Mouse (Mus musculus) stomach, embryonic 16.5 days (tissue): ENCODE measurements around the gene Trpm5. TPM values are rescaled to one million over a fixed set of nuclear protein-coding genes. Genes with fewer than 3 reads are reported as not detected.

Experiments used
- ATAC-seq: fragments of 200-750 bp; cut with Nextera tagmentation; 2 replicates; pipeline ENCODE4 v1.8.0; 2017; ENCODE audit warnings: moderate number of reproducible peaks, moderate TSS enrichment; ENCODE audit not compliant: insufficient read depth, low FRiP score
- H3K27ac ChIP-seq: fragments of 300-500 bp; sonication (generic); 2 replicates; pipeline ENCODE4 v1.5.1; 2014; ENCODE audit warnings: low read length
- H3K27me3 ChIP-seq: fragments of 300-500 bp; sonication (generic); 2 replicates; pipeline ENCODE4 v1.6.1; 2014; ENCODE audit warnings: low read length, control low read depth, mixed read lengths; ENCODE audit not compliant: control insufficient read depth, insufficient read depth
- H3K36me3 ChIP-seq: fragments of 300-500 bp; sonication (generic); 2 replicates; pipeline ENCODE4 v1.6.1; 2014; ENCODE audit warnings: low read length; ENCODE audit not compliant: control insufficient read depth, insufficient read depth
- H3K4me1 ChIP-seq: fragments of 300-500 bp; sonication (generic); 2 replicates; pipeline ENCODE4 v1.6.1; 2014; ENCODE audit warnings: low read length, control low read depth, mixed read lengths; ENCODE audit not compliant: control insufficient read depth, insufficient read depth
- H3K4me2 ChIP-seq: fragments of 300-500 bp; sonication (generic); 2 replicates; pipeline ENCODE4 v1.6.1; 2014; ENCODE audit warnings: low read depth, low read length, mixed read lengths
- H3K4me3 ChIP-seq: fragments of 300-500 bp; sonication (generic); replicated peaks from 2 replicates; pipeline ENCODE4 v1.5.1; 2014; ENCODE audit warnings: mild to moderate bottlenecking, low read length
- H3K9ac ChIP-seq: fragments of 300-500 bp; sonication (generic); 2 replicates; pipeline ENCODE4 v1.6.1; 2014; ENCODE audit warnings: low read length
- H3K9me3 ChIP-seq: fragments of 300-500 bp; sonication (generic); replicated peaks from 2 replicates; pipeline ENCODE4 v1.6.1; 2016; ENCODE audit warnings: low read length, control low read depth; ENCODE audit not compliant: control insufficient read depth
- WGBS: fragments of 180-500 bp; shearing (Covaris S2); extraction: QIAGEN DNeasy Blood & Tissue Kit; methylation state at CpG from one replicate; pipeline ENCODE4 v1.1.7; 2014; 5-methylcytosine and 5-hydroxymethylcytosine counted together
- polyA plus RNA-seq: library from polyadenylated mRNA; unstranded; fragments of >200 nt; fragmentation: Nextera tagmentation; extraction: Ambion mirVana; gene quantifications from 2 replicates; pipeline ENCODE4 v1.2.1, GENCODE M21; 2015

The Trpm5 gene
- polyA plus RNA-seq, 1 experiment from 2014 or later: 18.5 TPM

GRCm38 (mm10) chr7:143069751-143070400 is 24.6 kb downstream of the Trpm5 start:
- Histone ChIP-seq H3K4me2 (peak overlapping the region; percentile 95), H3K4me1 (peaks cover 18% of the 10 kb centered on the region), H3K27ac (peak overlapping the region; percentile 96), H3K9ac (peak overlapping the region; percentile 93), H3K27me3 (no peaks in the 10 kb centered on the region), H3K36me3 (peaks cover 9% of the 10 kb centered on the region; the same call in 1 of the 2 replicates), H3K9me3 (no peaks in the 10 kb centered on the region), H3K4me3 (peak overlapping the region; percentile 86)
- peak; percentile 1; the same call in 1 of the 2 replicates for ATAC-seq
- WGBS: 6% methylated on average over 30 of the region's 30 CpGs

DNA sequence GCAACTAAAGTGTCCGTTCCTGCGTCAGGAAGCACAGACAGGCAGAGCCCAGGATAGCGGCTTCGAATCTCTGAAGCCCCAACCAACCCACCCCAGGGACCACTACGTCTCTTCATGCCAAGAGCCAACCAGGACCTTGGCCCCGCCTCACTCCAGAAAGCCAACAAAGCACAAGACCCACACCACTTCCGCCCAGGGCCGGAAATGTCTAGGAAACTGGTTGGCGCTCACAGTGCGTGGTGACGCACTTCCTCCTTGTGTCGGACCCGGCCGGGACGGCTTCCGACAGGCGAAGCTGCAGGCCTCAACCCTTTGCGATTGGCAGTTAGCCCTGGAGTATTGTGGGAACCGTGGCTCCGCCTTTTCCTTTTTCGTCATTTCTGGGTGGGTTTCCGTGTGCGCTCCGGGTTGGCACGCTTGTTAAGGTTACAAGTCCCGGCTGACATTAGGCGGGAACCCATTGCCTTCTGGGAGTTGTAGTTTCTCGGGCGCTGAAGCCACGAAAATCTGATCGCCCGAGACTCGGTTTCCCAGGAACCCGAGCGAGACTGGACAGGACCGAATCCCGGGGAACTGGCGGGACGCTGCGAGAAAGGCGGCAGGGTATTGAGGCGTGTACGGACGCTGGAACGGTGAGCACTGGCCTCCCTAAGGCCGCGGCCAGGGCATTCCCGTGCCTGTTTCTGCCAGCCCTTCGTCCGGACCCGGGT is 25.4 kb downstream of the Trpm5 start, which contains the start of gene Tssc4:
Gene Tssc4 (plus strand): TSS at position 368 of the 710 bp plus-strand sequence.
- peak within 1 kb of the TSS; percentile 86 for H3K4me3 ChIP-seq
- under 1% methylated on average over 51 of the region's 51 CpGs for WGBS
- peaks cover 14% of the 10 kb centered on the region; the same call in 1 of the 2 replicates for H3K36me3 ChIP-seq
- peaks cover 18% of the 10 kb centered on the region for H3K4me1 ChIP-seq
- H3K9me3 ChIP-seq: no peaks in the 10 kb centered on the region
- H3K9ac ChIP-seq: peak within 1 kb of the TSS; percentile 93
- peak; percentile 96 for ATAC-seq
- no peaks in the 10 kb centered on the region for H3K27me3 ChIP-seq
- H3K4me2 ChIP-seq: peak within 1 kb of the TSS; percentile 95
- peak within 1 kb of the TSS; percentile 96 for H3K27ac ChIP-seq

DNA sequence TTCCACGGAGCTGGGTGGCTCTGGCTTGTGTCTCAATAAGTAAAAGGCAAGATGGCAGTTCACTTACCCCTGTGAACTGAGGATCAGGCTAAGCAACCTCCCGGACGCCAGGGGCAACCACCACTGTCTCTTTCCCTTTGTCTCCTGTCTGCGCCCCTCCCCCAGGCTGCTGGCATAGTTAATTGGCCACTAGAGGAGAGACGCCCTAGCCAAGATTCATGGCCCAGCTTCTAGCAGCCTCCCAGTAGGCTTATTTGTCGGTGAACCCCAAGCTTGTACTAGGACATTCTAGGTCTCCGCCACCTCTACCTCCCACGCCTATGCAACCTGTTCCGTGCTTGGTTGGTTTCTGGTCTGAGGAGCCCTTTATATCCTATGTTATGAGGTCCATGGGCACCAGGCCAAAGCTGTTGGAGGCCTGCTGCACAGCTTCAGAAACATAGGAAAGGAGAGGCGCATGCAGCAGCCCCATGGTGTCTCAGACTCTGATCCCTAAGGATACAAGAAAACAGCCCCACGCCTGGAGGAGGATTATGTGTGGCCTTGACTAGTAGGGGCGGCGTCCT is 26.0 kb downstream of the Trpm5 start:
- H3K4me1 ChIP-seq: peaks cover 18% of the 10 kb centered on the region
- peak overlapping the region; percentile 96 for H3K27ac ChIP-seq
- H3K27me3 ChIP-seq: no peaks in the 10 kb centered on the region
- peaks cover 21% of the 10 kb centered on the region; the same call in 1 of the 2 replicates for H3K36me3 ChIP-seq
- H3K4me2 ChIP-seq: peak overlapping the region; percentile 60
- ATAC-seq: peak; percentile 2; the same call in 1 of the 2 replicates
- H3K4me3 ChIP-seq: peak overlapping the region; percentile 86
- H3K9me3 ChIP-seq: no peaks in the 10 kb centered on the region
- 44% methylated on average over 13 of the region's 13 CpGs for WGBS
- peak overlapping the region; percentile 93 for H3K9ac ChIP-seq

DNA sequence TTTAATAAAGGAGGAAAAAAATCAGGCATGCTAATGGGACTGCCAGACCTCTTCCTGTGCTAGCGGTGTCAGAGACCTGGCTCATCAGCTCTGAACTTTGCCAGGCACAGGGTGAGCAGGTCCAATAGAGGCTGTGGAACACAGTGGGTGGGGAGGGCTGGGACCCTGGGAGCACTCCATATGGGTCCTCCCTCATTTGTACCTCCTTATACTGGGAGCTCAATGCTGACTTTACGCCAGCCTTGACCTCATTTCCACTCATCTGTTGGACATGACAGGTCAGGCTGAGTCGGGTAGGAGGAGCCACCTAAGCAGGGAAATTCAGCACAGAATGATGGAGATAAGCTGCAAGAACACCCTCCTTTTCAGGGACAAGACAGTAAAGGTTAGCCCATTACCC is 26.5 kb downstream of the Trpm5 start:
- no peak for ATAC-seq
- Histone ChIP-seq H3K4me3 (no peak overlapping the region), H3K27me3 (no peaks in the 10 kb centered on the region), H3K9me3 (no peaks in the 10 kb centered on the region), H3K36me3 (peaks cover 26% of the 10 kb centered on the region; the same call in 1 of the 2 replicates), H3K4me2 (no peak overlapping the region), H3K9ac (0 out of 2 replicates have a peak overlapping the region, but pooled peaks have one; percentile 15), H3K4me1 (peaks cover 18% of the 10 kb centered on the region), H3K27ac (peak overlapping the region; percentile 96)
- 78% methylated on average over 3 of the region's 3 CpGs for WGBS

GRCm38 (mm10) chr7:143067469-143067868 is 27.0 kb downstream of the Trpm5 start:
- 63% methylated on average over 2 of the region's 2 CpGs for WGBS
- Histone ChIP-seq H3K27ac (no peak overlapping the region), H3K4me2 (no peak overlapping the region), H3K9ac (0 out of 2 replicates have a peak overlapping the region, but pooled peaks have one; percentile 15), H3K9me3 (no peaks in the 10 kb centered on the region), H3K27me3 (no peaks in the 10 kb centered on the region), H3K4me3 (no peak overlapping the region), H3K4me1 (peaks cover 19% of the 10 kb centered on the region), H3K36me3 (peaks cover 29% of the 10 kb centered on the region; the same call in 1 of the 2 replicates)
- ATAC-seq: no peak

GRCm38 (mm10) chr7:143065692-143066091 is 28.8 kb downstream of the Trpm5 start:
- no peak overlapping the region for H3K9ac ChIP-seq
- H3K4me2 ChIP-seq: no peak overlapping the region
- no peaks in the 10 kb centered on the region for H3K27me3 ChIP-seq
- H3K4me1 ChIP-seq: peaks cover 15% of the 10 kb centered on the region
- ATAC-seq: no peak
- no peak overlapping the region for H3K27ac ChIP-seq
- no peak overlapping the region for H3K4me3 ChIP-seq
- H3K36me3 ChIP-seq: peaks cover 30% of the 10 kb centered on the region
- WGBS: 84% methylated on average over 2 of the region's 2 CpGs
- H3K9me3 ChIP-seq: no peaks in the 10 kb centered on the region

DNA sequence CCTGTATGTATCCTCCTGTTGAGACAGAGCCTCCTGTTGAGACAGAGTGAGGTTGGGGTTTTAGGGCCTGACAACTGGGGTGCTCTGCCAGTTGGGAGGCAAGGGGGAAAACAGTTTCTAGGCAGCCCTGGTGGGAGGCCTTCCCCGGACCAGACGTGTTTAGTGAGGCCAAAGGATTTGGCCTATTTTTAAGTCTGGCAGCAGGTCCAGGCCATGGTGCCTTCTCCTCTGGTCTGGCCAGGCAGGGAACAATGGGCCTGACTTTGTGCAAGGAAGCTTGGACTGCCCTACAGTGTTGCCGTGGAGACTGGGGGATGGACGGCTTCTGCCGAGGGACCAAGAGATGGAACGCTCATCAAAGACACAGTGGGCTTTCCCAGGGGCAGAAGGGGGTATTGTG is 30.2 kb downstream of the Trpm5 start:
- H3K4me3 ChIP-seq: no peak overlapping the region
- no peak for ATAC-seq
- H3K9me3 ChIP-seq: no peaks in the 10 kb centered on the region
- no peaks in the 10 kb centered on the region for H3K27me3 ChIP-seq
- peaks cover 15% of the 10 kb centered on the region for H3K4me1 ChIP-seq
- no peak overlapping the region for H3K4me2 ChIP-seq
- no peak overlapping the region for H3K9ac ChIP-seq
- no peak overlapping the region for H3K27ac ChIP-seq
- peaks cover 30% of the 10 kb centered on the region for H3K36me3 ChIP-seq
- WGBS: 79% methylated on average over 6 of the region's 6 CpGs

DNA sequence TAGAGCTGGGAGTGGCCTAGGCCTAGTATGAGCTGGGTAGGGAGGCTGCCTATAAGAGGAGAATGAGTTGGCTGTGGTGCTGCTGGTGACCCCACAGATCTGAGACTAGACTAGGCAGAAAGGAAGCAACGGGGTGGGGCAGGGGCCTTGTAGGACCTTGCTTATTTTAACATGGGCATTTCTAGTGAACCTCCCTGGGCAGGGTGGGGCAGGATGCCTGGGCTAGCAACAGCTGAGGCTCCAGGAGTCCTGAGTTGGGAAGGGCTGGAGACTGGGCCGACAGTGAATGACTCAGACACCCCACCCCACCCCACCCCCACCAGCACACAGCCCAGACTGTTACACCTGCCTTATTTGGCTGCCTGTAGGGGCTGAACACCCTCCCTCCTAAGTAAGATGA is 31.7 kb downstream of the Trpm5 start:
- Histone ChIP-seq H3K36me3 (peaks cover 27% of the 10 kb centered on the region), H3K4me3 (no peak overlapping the region), H3K4me2 (no peak overlapping the region), H3K9me3 (no peaks in the 10 kb centered on the region), H3K4me1 (peaks cover 26% of the 10 kb centered on the region), H3K27ac (no peak overlapping the region), H3K27me3 (no peaks in the 10 kb centered on the region), H3K9ac (no peak overlapping the region)
- 71% methylated on average over 2 of the region's 2 CpGs for WGBS
- ATAC-seq: peak; percentile 25; the same call in 1 of the 2 replicates
